Mouse (Mus musculus): ENCODE data around the gene Pglyrp2.

Gene Pglyrp2

GRCm38 (mm10) chr17:32424034-32424433, at the start of gene Pglyrp2:
Gene Pglyrp2 (minus strand): TSS chr17:32424167.
- DNase-seq (ENCODE audit: low read depth in 1 of 2, low spot score in 2 of 2) = no peak

- DNase-seq (ENCODE audit: low read depth in 1 of 2, low spot score in 2 of 2) = no peak
Observed at GRCm38 (mm10) chr17:32472176-32472575, 48.2 kb upstream of the Pglyrp2 start.

GRCm38 (mm10) chr17:32470795-32471194, 46.8 kb upstream of the Pglyrp2 start:
- no peak for DNase-seq (ENCODE audit: low read depth in 1 of 2, low spot score in 2 of 2)

GRCm38 (mm10) chr17:32468494-32468893, 44.5 kb upstream of the Pglyrp2 start:
- no peak for DNase-seq (ENCODE audit: low read depth in 1 of 2, low spot score in 2 of 2)

GRCm38 (mm10) chr17:32454997-32455396, 31.0 kb upstream of the Pglyrp2 start:
- no peak for DNase-seq (ENCODE audit: low read depth in 1 of 2, low spot score in 2 of 2)

GRCm38 (mm10) chr17:32454188-32454587, 30.2 kb upstream of the Pglyrp2 start:
- DNase-seq (ENCODE audit: low read depth in 1 of 2, low spot score in 2 of 2) = no peak

GRCm38 (mm10) chr17:32452482-32452881, 28.5 kb upstream of the Pglyrp2 start, which contains the start of gene Cyp4f39:
Gene Cyp4f39 (plus strand): TSS chr17:32452723.
- DNase-seq (ENCODE audit: low read depth in 1 of 2, low spot score in 2 of 2) = no peak

- DNase-seq (ENCODE audit: low read depth in 1 of 2, low spot score in 2 of 2) = no peak
Observed at GRCm38 (mm10) chr17:32450844-32451537, 27.0 kb upstream of the Pglyrp2 start.

GRCm38 (mm10) chr17:32449042-32449441, 25.1 kb upstream of the Pglyrp2 start:
- DNase-seq (ENCODE audit: low read depth in 1 of 2, low spot score in 2 of 2) = no peak

- no peak for DNase-seq (ENCODE audit: low read depth in 1 of 2, low spot score in 2 of 2)
Observed at GRCm38 (mm10) chr17:32447195-32447594, 23.2 kb upstream of the Pglyrp2 start.

GRCm38 (mm10) chr17:32445016-32445415, 21.0 kb upstream of the Pglyrp2 start:
- DNase-seq (ENCODE audit: low read depth in 1 of 2, low spot score in 2 of 2) = no peak

GRCm38 (mm10) chr17:32443245-32443644, 19.3 kb upstream of the Pglyrp2 start:
- no peak for DNase-seq (ENCODE audit: low read depth in 1 of 2, low spot score in 2 of 2)

- no peak for DNase-seq (ENCODE audit: low read depth in 1 of 2, low spot score in 2 of 2)
Observed at GRCm38 (mm10) chr17:32437106-32437505, 13.1 kb upstream of the Pglyrp2 start.

- DNase-seq (ENCODE audit: low read depth in 1 of 2, low spot score in 2 of 2) = no peak
Observed at GRCm38 (mm10) chr17:32435151-32435550, 11.2 kb upstream of the Pglyrp2 start.

- no peak for DNase-seq (ENCODE audit: low read depth in 1 of 2, low spot score in 2 of 2)
Observed at GRCm38 (mm10) chr17:32434324-32434723, 10.4 kb upstream of the Pglyrp2 start.

GRCm38 (mm10) chr17:32431972-32432371, 8.0 kb upstream of the Pglyrp2 start:
- no peak for DNase-seq (ENCODE audit: low read depth in 1 of 2, low spot score in 2 of 2)

- no peak for DNase-seq (ENCODE audit: low read depth in 1 of 2, low spot score in 2 of 2)
Observed at GRCm38 (mm10) chr17:32426610-32427009, 2.6 kb upstream of the Pglyrp2 start.

- DNase-seq (ENCODE audit: low read depth in 1 of 2, low spot score in 2 of 2) = no peak
Observed at GRCm38 (mm10) chr17:32420781-32421180, 3.2 kb downstream of the Pglyrp2 start.

- no peak for DNase-seq (ENCODE audit: low read depth in 1 of 2, low spot score in 2 of 2)
Observed at GRCm38 (mm10) chr17:32419989-32420388, 4.0 kb downstream of the Pglyrp2 start.

- no peak for DNase-seq (ENCODE audit: low read depth in 1 of 2, low spot score in 2 of 2)
Observed at GRCm38 (mm10) chr17:32416771-32417170, 7.2 kb downstream of the Pglyrp2 start.

- DNase-seq (ENCODE audit: low read depth in 1 of 2, low spot score in 2 of 2) = no peak
Observed at GRCm38 (mm10) chr17:32415417-32416020, 8.4 kb downstream of the Pglyrp2 start.

- no peak for DNase-seq (ENCODE audit: low read depth in 1 of 2, low spot score in 2 of 2)
Observed at GRCm38 (mm10) chr17:32411898-32412297, 12.1 kb downstream of the Pglyrp2 start.

GRCm38 (mm10) chr17:32403417-32403816, 20.6 kb downstream of the Pglyrp2 start, which contains the start of gene Rasal3:
Gene Rasal3 (minus strand): TSS chr17:32403583.
- DNase-seq (ENCODE audit: low read depth in 1 of 2, low spot score in 2 of 2) = no peak
